Mouse (Mus musculus): ENCODE measurements at regions not wholly inside any gene's neighbourhood (a gene's known extent, or its start where the extent isn't known, plus 50 kb on each side); places are given as distances from the start of the nearest gene placed in this dataset.
A peak's percentile ranks its signal among the peaks of the same experiment; 100 is the strongest.

DNA sequence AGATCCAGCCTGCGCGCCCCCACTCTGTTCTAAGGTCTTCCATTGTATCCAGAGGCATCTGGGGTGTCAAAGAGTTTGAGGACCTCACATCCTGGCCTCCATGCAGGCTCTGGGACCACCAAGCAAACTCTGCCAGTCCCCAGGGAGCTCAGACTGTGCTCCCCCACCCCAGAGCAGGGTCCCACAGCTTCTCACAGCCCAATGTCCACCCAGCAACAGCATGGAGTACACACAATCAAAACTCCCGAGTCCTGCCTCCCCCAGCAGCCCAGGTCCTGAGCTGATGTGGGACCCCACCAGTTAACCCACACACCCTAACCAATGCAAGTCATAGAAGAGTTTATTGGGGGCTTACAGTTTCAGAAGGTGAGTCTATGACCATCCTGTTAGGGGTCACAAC lies 130.3 kb downstream of the Bod1 start:
- Histone ChIP-seq H3K4me2 (replicated peaks; ENCODE audit: low read depth, low read length) (no peak overlapping the region), H3K27me3 (replicated peaks; ENCODE audit: insufficient read depth, low read length) (no peaks in the 10 kb centered on the region), H3K9me3 (ENCODE audit: low read length) (no peaks in the 10 kb centered on the region), H3K9ac (replicated peaks; ENCODE audit: low read depth) (no peak overlapping the region), H3K36me3 (ENCODE audit: insufficient read depth, low read length) (no peaks in the 10 kb centered on the region), H3K27ac (ENCODE audit: low read length) (no peak overlapping the region), H3K4me1 (ENCODE audit: insufficient read depth, low read depth, low read length) (no peaks in the 10 kb centered on the region), H3K4me3 (ENCODE audit: low read depth, low read length) (no peak overlapping the region)
- ATAC-seq (no peak), DNase-seq (ENCODE audit: low spot score) (no peak)
- WGBS, result 93% methylated on average over 3 of the region's 3 CpGs
- TF ChIP-seq EP300 (IDR thresholded peaks at IDR 0.05), result no peak
- TF ChIP-seq CTCF (IDR thresholded peaks at IDR 0.05), result no peak

DNA sequence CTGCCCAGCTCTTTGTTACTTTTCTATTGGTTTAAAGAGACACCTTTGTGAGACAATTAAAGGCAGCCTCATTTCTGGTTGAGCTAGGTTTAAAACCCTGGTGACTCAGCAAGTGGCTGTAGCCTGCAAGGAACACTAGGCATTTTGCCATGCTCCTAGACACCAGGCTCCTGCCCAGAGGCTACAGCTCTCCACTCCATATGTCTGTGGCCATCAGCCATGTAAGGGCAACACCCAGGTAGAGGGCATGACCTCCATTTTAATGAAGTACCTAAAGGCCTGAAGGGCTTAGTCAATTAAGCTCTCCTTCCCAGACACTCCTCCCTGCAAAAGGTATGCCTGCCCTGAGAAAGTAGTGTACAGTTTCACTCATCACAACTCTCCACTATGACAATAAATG lies 130.9 kb downstream of the Bod1 start:
- H3K27me3 ChIP-seq (replicated peaks; ENCODE audit: insufficient read depth, low read length), result no peaks in the 10 kb centered on the region
- H3K4me3 ChIP-seq (ENCODE audit: low read depth, low read length), result no peak overlapping the region
- H3K9me3 ChIP-seq (ENCODE audit: low read length), result no peaks in the 10 kb centered on the region
- H3K9ac ChIP-seq (replicated peaks; ENCODE audit: low read depth), result no peak overlapping the region
- no peaks in the 10 kb centered on the region for H3K4me1 ChIP-seq (ENCODE audit: insufficient read depth, low read depth, low read length)
- ATAC-seq (no peak), DNase-seq (ENCODE audit: low spot score) (no peak)
- no peaks in the 10 kb centered on the region for H3K36me3 ChIP-seq (ENCODE audit: insufficient read depth, low read length)
- TF ChIP-seq EP300 (IDR thresholded peaks at IDR 0.05) (no peak), CTCF (IDR thresholded peaks at IDR 0.05) (no peak)
- H3K4me2 ChIP-seq (replicated peaks; ENCODE audit: low read depth, low read length), result no peak overlapping the region
- H3K27ac ChIP-seq (ENCODE audit: low read length), result no peak overlapping the region

DNA sequence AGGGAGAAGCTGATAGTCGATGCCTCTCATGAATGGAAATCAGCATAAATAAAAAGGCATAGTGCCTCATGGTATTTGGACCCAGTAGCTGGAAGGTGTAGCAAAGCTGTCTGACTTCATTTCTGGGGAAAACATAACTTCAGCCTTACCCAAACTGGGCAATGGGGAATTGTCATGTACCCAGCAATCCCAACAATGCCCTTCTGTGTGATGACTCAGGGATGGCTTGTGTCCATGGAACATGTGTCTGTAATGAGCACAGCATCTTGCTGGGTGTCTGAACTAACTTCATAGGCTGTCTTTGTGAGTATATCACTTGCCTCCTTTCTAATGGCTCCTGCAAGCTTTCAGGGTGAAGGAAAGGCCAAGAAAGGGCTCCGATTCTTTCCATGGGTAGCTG lies 140.3 kb downstream of the Bod1 start:
- no peak for ATAC-seq
- H3K4me1 ChIP-seq (ENCODE audit: insufficient read depth, low read depth, low read length), result no peaks in the 10 kb centered on the region
- no peak overlapping the region for H3K4me2 ChIP-seq (replicated peaks; ENCODE audit: low read depth, low read length)
- H3K27ac ChIP-seq (ENCODE audit: low read length), result no peak overlapping the region
- WGBS, result 78% methylated on average over 2 of the region's 2 CpGs
- no peaks in the 10 kb centered on the region for H3K9me3 ChIP-seq (ENCODE audit: low read length)
- no peaks in the 10 kb centered on the region for H3K27me3 ChIP-seq (replicated peaks; ENCODE audit: insufficient read depth, low read length)
- DNase-seq (ENCODE audit: low spot score), result no peak
- TF ChIP-seq CTCF (IDR thresholded peaks at IDR 0.05) (no peak), EP300 (IDR thresholded peaks at IDR 0.05) (no peak)
- H3K9ac ChIP-seq (replicated peaks; ENCODE audit: low read depth), result no peak overlapping the region
- no peaks in the 10 kb centered on the region for H3K36me3 ChIP-seq (ENCODE audit: insufficient read depth, low read length)
- no peak overlapping the region for H3K4me3 ChIP-seq (ENCODE audit: low read depth, low read length)

DNA sequence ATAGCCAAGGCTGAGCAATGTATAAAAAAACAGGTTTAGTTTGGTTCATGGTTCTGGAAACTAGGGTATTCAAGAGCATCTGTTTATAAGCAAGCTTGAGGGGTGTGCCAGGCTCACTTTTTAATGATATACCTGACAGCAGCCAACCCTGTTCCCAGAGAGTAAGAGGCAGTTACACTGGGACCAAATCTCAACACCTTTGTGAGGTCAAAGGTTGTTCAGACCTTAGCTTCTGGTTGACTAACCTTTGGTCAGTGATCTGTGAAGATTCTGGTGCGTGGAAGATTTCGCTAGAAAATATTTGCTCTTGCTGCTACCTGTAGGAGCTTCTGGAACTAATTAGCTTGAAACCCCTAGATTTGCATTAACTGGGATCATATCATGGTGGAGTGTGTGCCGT lies 140.8 kb downstream of the Bod1 start:
- Histone ChIP-seq H3K9me3 (ENCODE audit: low read length) (no peaks in the 10 kb centered on the region), H3K4me3 (ENCODE audit: low read depth, low read length) (no peak overlapping the region), H3K4me1 (ENCODE audit: insufficient read depth, low read depth, low read length) (no peaks in the 10 kb centered on the region), H3K36me3 (ENCODE audit: insufficient read depth, low read length) (no peaks in the 10 kb centered on the region), H3K9ac (replicated peaks; ENCODE audit: low read depth) (no peak overlapping the region), H3K27ac (ENCODE audit: low read length) (no peak overlapping the region), H3K4me2 (replicated peaks; ENCODE audit: low read depth, low read length) (no peak overlapping the region), H3K27me3 (replicated peaks; ENCODE audit: insufficient read depth, low read length) (no peaks in the 10 kb centered on the region)
- TF ChIP-seq CTCF (IDR thresholded peaks at IDR 0.05) (no peak), EP300 (IDR thresholded peaks at IDR 0.05) (no peak)
- ATAC-seq (no peak), DNase-seq (ENCODE audit: low spot score) (no peak)
- 84% methylated on average over 3 of the region's 3 CpGs for WGBS

DNA sequence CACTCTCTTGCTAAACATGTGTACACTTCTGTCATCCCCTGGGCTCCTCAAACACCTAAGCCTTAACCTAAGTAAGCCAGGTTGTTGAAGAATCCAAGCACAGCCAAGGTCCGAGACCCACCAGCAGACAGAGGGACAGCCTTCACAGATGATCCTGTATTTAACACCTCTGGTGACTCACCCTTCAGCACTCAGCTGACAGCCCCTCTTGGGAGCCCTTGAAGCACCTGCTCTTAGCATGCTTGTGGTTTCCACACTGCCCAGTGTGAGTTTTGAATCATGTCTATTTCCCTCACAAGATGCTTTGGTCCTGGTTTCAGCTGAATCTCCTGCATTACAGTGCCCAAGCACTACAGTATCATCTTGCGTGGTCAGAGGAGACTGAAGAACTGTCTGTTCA lies 142.0 kb downstream of the Bod1 start:
- Histone ChIP-seq H3K27ac (ENCODE audit: low read length) (no peak overlapping the region), H3K9me3 (ENCODE audit: low read length) (no peaks in the 10 kb centered on the region), H3K4me1 (ENCODE audit: insufficient read depth, low read depth, low read length) (no peaks in the 10 kb centered on the region), H3K9ac (replicated peaks; ENCODE audit: low read depth) (no peak overlapping the region), H3K4me3 (ENCODE audit: low read depth, low read length) (no peak overlapping the region), H3K36me3 (ENCODE audit: insufficient read depth, low read length) (no peaks in the 10 kb centered on the region), H3K4me2 (replicated peaks; ENCODE audit: low read depth, low read length) (no peak overlapping the region), H3K27me3 (replicated peaks; ENCODE audit: insufficient read depth, low read length) (no peaks in the 10 kb centered on the region)
- TF ChIP-seq EP300 (IDR thresholded peaks at IDR 0.05) (no peak), CTCF (IDR thresholded peaks at IDR 0.05) (no peak)
- ATAC-seq (0 out of 2 replicates have a peak, but pooled peaks have one; percentile 23), DNase-seq (ENCODE audit: low spot score) (no peak)
- 78% methylated on average over 2 of the region's 2 CpGs for WGBS

DNA sequence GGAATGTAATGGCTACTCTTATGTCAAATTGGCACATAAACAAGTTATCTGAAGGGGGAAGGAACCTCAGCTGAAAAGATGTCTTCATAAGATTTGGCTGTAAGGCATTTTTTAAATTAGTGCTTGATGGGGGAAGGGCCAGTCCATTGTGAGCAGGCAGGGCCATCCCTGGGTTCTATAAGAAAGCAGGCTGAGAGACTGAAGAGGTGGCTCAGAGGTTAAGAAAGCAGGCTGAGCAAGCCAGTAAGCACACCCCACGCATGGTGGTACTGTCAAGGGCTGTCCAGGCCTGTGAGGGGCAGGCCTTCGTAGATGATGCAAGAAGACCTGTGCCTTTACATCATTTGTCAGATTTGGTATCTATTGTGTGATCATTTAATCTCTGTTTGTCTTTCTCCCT lies 147.0 kb downstream of the Bod1 start:
- no peaks in the 10 kb centered on the region for H3K9me3 ChIP-seq (ENCODE audit: low read length)
- no peaks in the 10 kb centered on the region for H3K4me1 ChIP-seq (ENCODE audit: insufficient read depth, low read depth, low read length)
- DNase-seq (ENCODE audit: low spot score), result no peak
- no peak overlapping the region for H3K27ac ChIP-seq (ENCODE audit: low read length)
- H3K36me3 ChIP-seq (ENCODE audit: insufficient read depth, low read length), result no peaks in the 10 kb centered on the region
- no peak overlapping the region for H3K4me2 ChIP-seq (replicated peaks; ENCODE audit: low read depth, low read length)
- no peak for ATAC-seq
- TF ChIP-seq CTCF (IDR thresholded peaks at IDR 0.05) (no peak), EP300 (IDR thresholded peaks at IDR 0.05) (no peak)
- 75% methylated on average over 2 of the region's 2 CpGs for WGBS
- H3K9ac ChIP-seq (replicated peaks; ENCODE audit: low read depth), result no peak overlapping the region
- no peaks in the 10 kb centered on the region for H3K27me3 ChIP-seq (replicated peaks; ENCODE audit: insufficient read depth, low read length)
- H3K4me3 ChIP-seq (ENCODE audit: low read depth, low read length), result no peak overlapping the region

DNA sequence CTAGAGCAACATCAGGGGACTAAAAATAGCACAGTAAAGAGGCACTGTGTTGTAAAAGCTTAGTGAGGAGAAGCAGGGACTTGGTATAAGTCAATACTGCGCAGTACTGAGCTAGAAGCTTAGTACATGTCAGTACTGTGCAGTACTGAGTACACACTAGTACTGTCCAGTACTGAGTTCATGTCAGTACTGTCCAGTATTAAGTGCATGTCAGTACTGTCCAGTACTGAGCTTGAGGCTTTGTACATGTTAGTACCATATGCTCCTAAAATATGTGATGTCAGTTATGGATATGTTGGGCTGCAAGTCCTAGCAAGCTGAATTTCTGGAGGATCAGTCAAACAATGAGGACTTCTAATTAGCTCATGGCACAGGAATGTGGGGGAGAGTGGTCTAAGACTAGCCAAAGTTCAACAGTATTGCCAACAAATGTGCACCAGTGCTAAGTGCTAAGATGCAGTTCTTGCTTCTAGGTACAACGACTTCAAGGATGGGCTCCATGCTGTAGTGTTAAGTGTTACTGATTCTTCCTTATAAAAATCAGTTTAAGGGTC lies 147.5 kb downstream of the Bod1 start:
- DNase-seq (ENCODE audit: low spot score) (no peak), ATAC-seq (no peak)

More for the DNA sequence above, 147.5 kb downstream of the Bod1 start:
- TF ChIP-seq EP300 (IDR thresholded peaks at IDR 0.05) (no peak), CTCF (IDR thresholded peaks at IDR 0.05) (no peak)
- Histone ChIP-seq H3K36me3 (ENCODE audit: insufficient read depth, low read length) (no peaks in the 10 kb centered on the region), H3K9ac (replicated peaks; ENCODE audit: low read depth) (no peak overlapping the region), H3K27me3 (replicated peaks; ENCODE audit: insufficient read depth, low read length) (no peaks in the 10 kb centered on the region), H3K4me2 (replicated peaks; ENCODE audit: low read depth, low read length) (no peak overlapping the region), H3K9me3 (ENCODE audit: low read length) (no peaks in the 10 kb centered on the region), H3K4me3 (ENCODE audit: low read depth, low read length) (no peak overlapping the region), H3K4me1 (ENCODE audit: insufficient read depth, low read depth, low read length) (no peaks in the 10 kb centered on the region), H3K27ac (ENCODE audit: low read length) (no peak overlapping the region)
- 68% methylated on average over 2 of the region's 2 CpGs for WGBS
